Mouse (Mus musculus): ENCODE measurements around the gene Dcbld2. TPM values are rescaled to one million over a fixed set of nuclear protein-coding genes. Genes with fewer than 3 reads are reported as not detected.
A peak's percentile ranks its signal among the peaks of the same experiment; 100 is the strongest.

The Dcbld2 gene
- polyA plus RNA-seq, 1 experiment from 2014 or later = 16.1 TPM

GRCm38 (mm10) chr16:58504945-58505344 lies 96.7 kb downstream of the Dcbld2 start:
- DNase-seq (ENCODE audit: low spot score) (no peak), ATAC-seq (replicated peaks; ENCODE audit: low FRiP score) (no peak)
- H3K27ac ChIP-seq (ENCODE audit: low read depth, low read length) = no peak overlapping the region
- H3K4me3 ChIP-seq (ENCODE audit: low read depth, low read length) = no peak overlapping the region
- H3K27me3 ChIP-seq (ENCODE audit: control insufficient read depth, insufficient read depth, low read length) = no peaks in the 10 kb centered on the region
- no peaks in the 10 kb centered on the region for H3K36me3 ChIP-seq (ENCODE audit: control insufficient read depth, insufficient read depth, low read length)
- H3K4me1 ChIP-seq (replicated peaks; ENCODE audit: control insufficient read depth, insufficient read depth, low read length) = 0 out of 2 replicates have a peak, but pooled peaks cover 2% of the 10 kb centered on the region
- H3K4me2 ChIP-seq (ENCODE audit: low read depth, low read length, severe bottlenecking) = no peak overlapping the region
- H3K9ac ChIP-seq (ENCODE audit: low read length) = no peak overlapping the region
- H3K9me3 ChIP-seq (ENCODE audit: control insufficient read depth, low read length) = no peaks in the 10 kb centered on the region

- ATAC-seq (replicated peaks; ENCODE audit: low FRiP score) (peak; percentile 47), DNase-seq (ENCODE audit: low spot score) (no peak)
- no peak overlapping the region for H3K4me2 ChIP-seq (ENCODE audit: low read depth, low read length, severe bottlenecking)
- no peak overlapping the region for H3K9ac ChIP-seq (ENCODE audit: low read length)
- no peak overlapping the region for H3K27ac ChIP-seq (ENCODE audit: low read depth, low read length)
- no peaks in the 10 kb centered on the region for H3K36me3 ChIP-seq (ENCODE audit: control insufficient read depth, insufficient read depth, low read length)
- no peak overlapping the region for H3K4me3 ChIP-seq (ENCODE audit: low read depth, low read length)
- no peaks in the 10 kb centered on the region for H3K27me3 ChIP-seq (ENCODE audit: control insufficient read depth, insufficient read depth, low read length)
- H3K4me1 ChIP-seq (replicated peaks; ENCODE audit: control insufficient read depth, insufficient read depth, low read length) = 0 out of 2 replicates have a peak, but pooled peaks cover 2% of the 10 kb centered on the region
- WGBS = 50% methylated on average over 9 of the region's 9 CpGs
- no peaks in the 10 kb centered on the region for H3K9me3 ChIP-seq (ENCODE audit: control insufficient read depth, low read length)
Observed at GRCm38 (mm10) chr16:58512181-58512761, 104.0 kb downstream of the Dcbld2 start.

GRCm38 (mm10) chr16:58512887-58513286 lies 104.6 kb downstream of the Dcbld2 start:
- Histone ChIP-seq H3K4me1 (replicated peaks; ENCODE audit: control insufficient read depth, insufficient read depth, low read length) (0 out of 2 replicates have a peak, but pooled peaks cover 2% of the 10 kb centered on the region), H3K4me3 (ENCODE audit: low read depth, low read length) (no peak overlapping the region), H3K27me3 (ENCODE audit: control insufficient read depth, insufficient read depth, low read length) (no peaks in the 10 kb centered on the region), H3K36me3 (ENCODE audit: control insufficient read depth, insufficient read depth, low read length) (no peaks in the 10 kb centered on the region), H3K9me3 (ENCODE audit: control insufficient read depth, low read length) (no peaks in the 10 kb centered on the region), H3K4me2 (ENCODE audit: low read depth, low read length, severe bottlenecking) (no peak overlapping the region), H3K27ac (ENCODE audit: low read depth, low read length) (no peak overlapping the region), H3K9ac (ENCODE audit: low read length) (no peak overlapping the region)
- ATAC-seq (replicated peaks; ENCODE audit: low FRiP score) (no peak; the same call in 1 of the 2 replicates), DNase-seq (ENCODE audit: low spot score) (no peak)
- WGBS = 31% methylated on average over 3 of the region's 3 CpGs

GRCm38 (mm10) chr16:58513755-58514154 lies 105.5 kb downstream of the Dcbld2 start:
- H3K9me3 ChIP-seq (ENCODE audit: control insufficient read depth, low read length) = no peaks in the 10 kb centered on the region
- ATAC-seq (replicated peaks; ENCODE audit: low FRiP score) (no peak), DNase-seq (ENCODE audit: low spot score) (no peak)
- no peak overlapping the region for H3K4me2 ChIP-seq (ENCODE audit: low read depth, low read length, severe bottlenecking)
- no peaks in the 10 kb centered on the region for H3K27me3 ChIP-seq (ENCODE audit: control insufficient read depth, insufficient read depth, low read length)
- no peak overlapping the region for H3K9ac ChIP-seq (ENCODE audit: low read length)
- H3K4me1 ChIP-seq (replicated peaks; ENCODE audit: control insufficient read depth, insufficient read depth, low read length) = 0 out of 2 replicates have a peak, but pooled peaks cover 2% of the 10 kb centered on the region
- 49% methylated on average over 6 of the region's 6 CpGs for WGBS
- H3K27ac ChIP-seq (ENCODE audit: low read depth, low read length) = no peak overlapping the region
- H3K36me3 ChIP-seq (ENCODE audit: control insufficient read depth, insufficient read depth, low read length) = no peaks in the 10 kb centered on the region
- no peak overlapping the region for H3K4me3 ChIP-seq (ENCODE audit: low read depth, low read length)

- WGBS = 93% methylated on average over 9 of the region's 9 CpGs
- H3K36me3 ChIP-seq (ENCODE audit: control insufficient read depth, insufficient read depth, low read length) = no peaks in the 10 kb centered on the region
- no peaks in the 10 kb centered on the region for H3K9me3 ChIP-seq (ENCODE audit: control insufficient read depth, low read length)
- H3K4me1 ChIP-seq (replicated peaks; ENCODE audit: control insufficient read depth, insufficient read depth, low read length) = 0 out of 2 replicates have a peak, but pooled peaks cover 2% of the 10 kb centered on the region
- H3K4me2 ChIP-seq (ENCODE audit: low read depth, low read length, severe bottlenecking) = no peak overlapping the region
- no peaks in the 10 kb centered on the region for H3K27me3 ChIP-seq (ENCODE audit: control insufficient read depth, insufficient read depth, low read length)
- no peak for DNase-seq (ENCODE audit: low spot score)
- no peak overlapping the region for H3K9ac ChIP-seq (ENCODE audit: low read length)
- H3K4me3 ChIP-seq (ENCODE audit: low read depth, low read length) = no peak overlapping the region
- ATAC-seq (replicated peaks; ENCODE audit: low FRiP score) = no peak
- no peak overlapping the region for H3K27ac ChIP-seq (ENCODE audit: low read depth, low read length)
Observed at GRCm38 (mm10) chr16:58514565-58514964, 106.3 kb downstream of the Dcbld2 start.

DNA sequence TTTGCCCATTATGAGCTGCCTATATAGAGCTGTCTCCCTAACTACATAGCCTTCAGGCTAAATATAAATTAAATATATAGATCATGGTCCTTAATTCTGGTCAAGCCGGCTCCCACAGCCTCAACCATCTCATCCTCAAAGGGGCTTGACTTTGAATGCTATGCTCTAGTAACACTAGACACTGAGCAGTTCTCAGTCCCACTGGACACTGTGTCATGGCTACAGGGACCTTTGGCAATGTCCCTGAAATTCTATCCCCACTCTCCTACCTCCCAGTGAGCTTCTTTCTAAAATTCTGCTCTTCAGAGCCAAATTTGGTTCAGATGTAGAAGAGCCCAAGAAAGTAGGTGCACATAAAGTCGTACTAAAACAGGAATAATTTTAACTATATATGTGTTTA lies 107.9 kb downstream of the Dcbld2 start:
- Histone ChIP-seq H3K4me1 (replicated peaks; ENCODE audit: control insufficient read depth, insufficient read depth, low read length) (0 out of 2 replicates have a peak, but pooled peaks cover 2% of the 10 kb centered on the region), H3K4me3 (ENCODE audit: low read depth, low read length) (no peak overlapping the region), H3K36me3 (ENCODE audit: control insufficient read depth, insufficient read depth, low read length) (no peaks in the 10 kb centered on the region), H3K9me3 (ENCODE audit: control insufficient read depth, low read length) (no peaks in the 10 kb centered on the region), H3K27me3 (ENCODE audit: control insufficient read depth, insufficient read depth, low read length) (no peaks in the 10 kb centered on the region), H3K27ac (ENCODE audit: low read depth, low read length) (no peak overlapping the region), H3K4me2 (ENCODE audit: low read depth, low read length, severe bottlenecking) (no peak overlapping the region), H3K9ac (ENCODE audit: low read length) (no peak overlapping the region)
- ATAC-seq (replicated peaks; ENCODE audit: low FRiP score) (no peak), DNase-seq (ENCODE audit: low spot score) (no peak)
- 87% methylated on average over 2 of the region's 2 CpGs for WGBS

- no peak for ATAC-seq (replicated peaks; ENCODE audit: low FRiP score)
- Histone ChIP-seq H3K4me1 (replicated peaks; ENCODE audit: control insufficient read depth, insufficient read depth, low read length) (0 out of 2 replicates have a peak, but pooled peaks cover 2% of the 10 kb centered on the region), H3K9me3 (ENCODE audit: control insufficient read depth, low read length) (no peaks in the 10 kb centered on the region), H3K27ac (ENCODE audit: low read depth, low read length) (no peak overlapping the region), H3K4me2 (ENCODE audit: low read depth, low read length, severe bottlenecking) (no peak overlapping the region), H3K9ac (ENCODE audit: low read length) (no peak overlapping the region), H3K27me3 (ENCODE audit: control insufficient read depth, insufficient read depth, low read length) (peaks cover 3% of the 10 kb centered on the region; the same call in 1 of the 2 replicates), H3K4me3 (ENCODE audit: low read depth, low read length) (no peak overlapping the region), H3K36me3 (ENCODE audit: control insufficient read depth, insufficient read depth, low read length) (no peaks in the 10 kb centered on the region)
- 91% methylated on average over 7 of the region's 7 CpGs for WGBS
- DNase-seq (ENCODE audit: low spot score) = no peak
Observed at GRCm38 (mm10) chr16:58516960-58517798, 108.9 kb downstream of the Dcbld2 start.
